In the genomic region with DNA sequence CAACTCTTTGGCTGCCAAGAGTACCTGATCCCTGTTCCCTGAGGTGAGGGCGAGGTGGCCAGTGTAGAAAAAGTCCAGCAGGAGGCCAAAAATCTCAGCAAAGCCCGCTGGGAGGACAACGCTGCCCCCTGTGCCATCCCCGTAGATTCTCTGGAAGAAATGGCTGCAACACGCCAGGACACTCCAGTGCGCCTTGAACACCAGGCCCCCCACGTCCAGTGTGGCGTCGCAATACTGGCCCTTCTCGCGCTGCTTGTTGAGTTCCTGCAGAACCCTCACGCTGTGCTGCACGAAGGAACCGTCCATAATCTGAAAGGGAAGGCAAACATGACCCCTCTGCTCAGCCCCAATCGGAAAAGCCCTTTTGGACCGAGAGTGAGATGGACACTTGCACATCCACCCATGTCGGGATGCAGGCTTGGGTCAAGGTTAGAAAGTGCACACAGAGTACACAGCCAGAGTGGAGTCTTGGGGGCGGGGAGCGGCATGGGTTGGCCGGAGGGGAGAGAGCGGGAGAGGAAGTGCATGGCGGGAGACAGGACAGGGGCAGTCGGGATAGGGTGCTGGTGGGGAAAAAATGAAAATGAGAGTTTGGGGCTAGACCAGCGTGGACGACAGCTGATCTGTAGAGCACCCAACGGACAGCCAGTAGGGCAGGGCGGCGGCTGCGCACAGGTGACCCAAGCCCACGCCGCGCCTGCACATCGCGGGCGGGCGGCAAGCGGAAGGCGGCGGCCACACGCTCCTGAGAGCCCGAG, we compare ENCODE assay signal across 8 mouse cellular contexts. TPM values are rescaled to one million over a fixed set of nuclear protein-coding genes. Genes with fewer than 3 reads are reported as not detected.
DNase-seq lines count a peak whose midpoint lies in the region; ATAC-seq and TF ChIP-seq lines count a peak whose summit lies in the region.

No protein-coding gene starts in this region.

- WGBS in spleen, adult 2 months, result 6% methylated on average over 39 of the region's 41 CpGs
- WGBS in liver, embryonic 13.5 days (ENCODE audit: insufficient replicate concordance), result 3% methylated on average over 41 of the region's 41 CpGs

- H3K9ac ChIP-seq in liver, embryonic 13.5 days, result peak overlapping the region; percentile 86

- H3K27ac ChIP-seq in spleen, adult 2 months (ENCODE audit: insufficient read depth, low read length), result peak overlapping the region; percentile 67
- peak overlapping the region; percentile 87 for H3K27ac ChIP-seq in liver, embryonic 13.5 days

- H3K27me3 ChIP-seq in spleen, adult 2 months (ENCODE audit: control insufficient read depth, insufficient read depth, low read length), result no peaks in the 10 kb centered on the region
- peaks cover 3% of the 10 kb centered on the region; the same call in 1 of the 2 replicates for H3K27me3 ChIP-seq in liver, embryonic 13.5 days
- no peaks in the 10 kb centered on the region for H3K27me3 ChIP-seq in myocyte (ENCODE audit: control insufficient read depth, insufficient read depth, insufficient read length)

- peak overlapping the region; percentile 96 for H3ac ChIP-seq in myocyte (ENCODE audit: control insufficient read depth, insufficient read length)

- no peaks in the 10 kb centered on the region; the same call in 1 of the 2 replicates for H3K36me3 ChIP-seq in spleen, adult 2 months (ENCODE audit: control insufficient read depth, insufficient read depth, low read length)
- H3K36me3 ChIP-seq in liver, embryonic 13.5 days, result peaks cover 34% of the 10 kb centered on the region
- no peaks in the 10 kb centered on the region for H3K36me3 ChIP-seq in myocyte (ENCODE audit: control insufficient read depth, insufficient read depth)

- peaks cover 20% of the 10 kb centered on the region for H3K79me2 ChIP-seq in myocyte (ENCODE audit: control insufficient read depth, insufficient read depth)

- ATAC-seq in liver, embryonic 13.5 days (ENCODE audit: low read depth), result peak; percentile 67

- no peaks in the 10 kb centered on the region for H3K9me3 ChIP-seq in liver, embryonic 13.5 days (replicated peaks)

- peak; percentile 66 for DNase-seq in adrenal gland, postnatal 10 days
- no peak for DNase-seq in adrenal gland, postnatal 4 days (ENCODE audit: low spot score in 2 of 2)
- DNase-seq in spleen, adult 2 months (ENCODE audit: low read depth in 1 of 2, low spot score in 2 of 2), result no peak
- no peak for DNase-seq in spleen, adult 18-20 months
- DNase-seq in heart, postnatal 4 days, result peak; percentile 60
- DNase-seq in liver, embryonic 13.5 days, result no peak
- no peak for DNase-seq in left cerebral cortex, adult 11 months (ENCODE audit: low spot score)

- TF ChIP-seq POLR2A in spleen, adult 2 months (IDR thresholded peaks at IDR 0.05; ENCODE audit: low read depth, low read length), result no peak
- no peak for TF ChIP-seq POLR2A in myocyte (IDR thresholded peaks at IDR 0.05; ENCODE audit: insufficient read length, low read depth)

- peaks cover 16% of the 10 kb centered on the region; the same call in 1 of the 2 replicates for H3K4me1 ChIP-seq in spleen, adult 2 months (ENCODE audit: control insufficient read depth, insufficient read depth, insufficient read length)
- H3K4me1 ChIP-seq in liver, embryonic 13.5 days (replicated peaks), result peaks cover 60% of the 10 kb centered on the region

- peak overlapping the region; percentile 93 for H3K4me2 ChIP-seq in liver, embryonic 13.5 days
- peak overlapping the region; percentile 99 for H3K4me2 ChIP-seq in myocyte (ENCODE audit: low read depth)

- no peak for TF ChIP-seq CTCF in spleen, adult 2 months (IDR thresholded peaks at IDR 0.05; ENCODE audit: extremely low read depth, insufficient read depth, insufficient read length, insufficient replicate concordance)

- peak overlapping the region; percentile 87 for H3K4me3 ChIP-seq in spleen, adult 2 months (ENCODE audit: extremely low read depth, insufficient read depth, insufficient read length)
- H3K4me3 ChIP-seq in liver, embryonic 13.5 days (replicated peaks), result peak overlapping the region; percentile 86
- peak overlapping the region; percentile 61 for H3K4me3 ChIP-seq in myocyte

TF ChIP-seq in myocyte, 11 proteins besides CTCF, POLR2A, EP300 and RAD21:
- TF ChIP-seq MYOG (IDR thresholded peaks at IDR 0.05; ENCODE audit: control insufficient read depth in 1 of 3, insufficient read depth in 1 of 3, insufficient read length in 2 of 3, low read depth in 2 of 3), result peak in 1 of 3 experiments; percentile 30
- TF ChIP-seq TCF3 (IDR thresholded peaks at IDR 0.05; ENCODE audit: insufficient read length, low read depth), result no peak
- peak in 2 of 3 experiments; percentile 20 to 42 for TF ChIP-seq MYOD1 (IDR thresholded peaks at IDR 0.05; ENCODE audit: control insufficient read depth in 1 of 3, insufficient read length in 2 of 3, low read depth in 2 of 3)

RNA-seq across cellular contexts. Expression of a gene that starts 0.5 kb away (rescaled TPM):
- 1 to 10 TPM; 7.2 to 9.6 TPM for total RNA-seq in adrenal gland, postnatal 10 days (2021)
- total RNA-seq in adrenal gland, postnatal 4 days (2021), result 10 to 100 TPM; 16.8 to 17.0 TPM
- 18.9 and 21.3 TPM in 2 replicates for polyA plus RNA-seq in spleen, adult 2 months (2012; rRNA removed)
- total RNA-seq in heart, postnatal 4 days (2021), result 10 to 100 TPM; 10.5 to 11.1 TPM
- 7.2 and 9.5 TPM in 2 replicates for polyA plus RNA-seq in liver, embryonic 13.5 days (2015; fragmentation: Nextera tagmentation; extraction: Ambion mirVana)
- 7.2 TPM for polyA plus RNA-seq in myocyte (2012; fragmentation: generic; extraction: Trizol)

RNA-seq across cellular contexts. Expression of a gene that starts 11.4 kb away (rescaled TPM):
- not detected for total RNA-seq in adrenal gland, postnatal 10 days (2021)
- total RNA-seq in adrenal gland, postnatal 4 days (2021), result under 1 TPM; 0.25 to 0.37 TPM
- 0.14 and 0.15 TPM in 2 replicates for polyA plus RNA-seq in spleen, adult 2 months (2012; rRNA removed)
- total RNA-seq in heart, postnatal 4 days (2021), result under 1 TPM; 0.10 to 0.11 TPM
- polyA plus RNA-seq in liver, embryonic 13.5 days (2015; fragmentation: Nextera tagmentation; extraction: Ambion mirVana), result 0.07 TPM in 1 of 2 replicates, not detected in the other
- 14.7 TPM for polyA plus RNA-seq in myocyte (2012; fragmentation: generic; extraction: Trizol)

RNA-seq across cellular contexts. Expression of a gene that starts 12.2 kb away (rescaled TPM):
- 10 to 100 TPM; 20.1 to 20.3 TPM for total RNA-seq in adrenal gland, postnatal 10 days (2021)
- 10 to 100 TPM; 22.5 to 23.4 TPM for total RNA-seq in adrenal gland, postnatal 4 days (2021)
- 22.8 and 28.1 TPM in 2 replicates for polyA plus RNA-seq in spleen, adult 2 months (2012; rRNA removed)
- 10 to 100 TPM; 11.1 to 13.2 TPM for total RNA-seq in heart, postnatal 4 days (2021)
- polyA plus RNA-seq in liver, embryonic 13.5 days (2015; fragmentation: Nextera tagmentation; extraction: Ambion mirVana), result 21.9 and 24.1 TPM in 2 replicates
- 28.5 TPM for polyA plus RNA-seq in myocyte (2012; fragmentation: generic; extraction: Trizol)

RNA-seq across cellular contexts. Expression of a gene that starts 18.3 kb away (rescaled TPM):
- 10 to 100 TPM; 17.8 to 21.4 TPM for total RNA-seq in adrenal gland, postnatal 10 days (2021)
- 10 to 100 TPM; 18.8 to 19.3 TPM for total RNA-seq in adrenal gland, postnatal 4 days (2021)
- polyA plus RNA-seq in spleen, adult 2 months (2012; rRNA removed), result 20.1 and 28.4 TPM in 2 replicates
- 10 to 100 TPM; 42.3 to 49.2 TPM for total RNA-seq in heart, postnatal 4 days (2021)
- polyA plus RNA-seq in liver, embryonic 13.5 days (2015; fragmentation: Nextera tagmentation; extraction: Ambion mirVana), result 6.0 and 6.5 TPM in 2 replicates
- polyA plus RNA-seq in myocyte (2012; fragmentation: generic; extraction: Trizol), result 25.8 TPM

RNA-seq across cellular contexts. Expression of a gene that starts 30.9 kb away (rescaled TPM):
- total RNA-seq in adrenal gland, postnatal 10 days (2021), result 10 to 100 TPM; 16.4 to 17.8 TPM
- 10 to 100 TPM; 24.8 to 28.0 TPM for total RNA-seq in adrenal gland, postnatal 4 days (2021)
- 3.8 and 4.2 TPM in 2 replicates for polyA plus RNA-seq in spleen, adult 2 months (2012; rRNA removed)
- 10 to 100 TPM; 14.8 to 15.3 TPM for total RNA-seq in heart, postnatal 4 days (2021)
- 5.4 and 6.2 TPM in 2 replicates for polyA plus RNA-seq in liver, embryonic 13.5 days (2015; fragmentation: Nextera tagmentation; extraction: Ambion mirVana)
- polyA plus RNA-seq in myocyte (2012; fragmentation: generic; extraction: Trizol), result 13.5 TPM

Comparison
In these comparisons a context has a peak if more than half of its experiments do, and no peak if none do; other contexts are left out.
1. DNase-seq: peak in adrenal gland, postnatal 10 days (single experiment) and heart, postnatal 4 days (single experiment); none in adrenal gland, postnatal 4 days (0 of 2), spleen, adult 2 months (0 of 2), spleen, adult 18-20 months (0 of 2), liver, embryonic 13.5 days (single experiment) and left cerebral cortex, adult 11 months (single experiment).
2. Peak in every context shown above with its lines, with median percentiles within 50 percentile points of each other: H3K4me3 ChIP-seq.